Mouse (Mus musculus): ENCODE data around the gene Gm10447. TPM values are rescaled to one million over a fixed set of nuclear protein-coding genes. Genes with fewer than 3 reads are reported as not detected.
"Not testable (repeated sequence)": the region's sequence is repeated elsewhere in the genome, so short reads cannot be mapped to it uniquely, and the experiment has no call there.

Gm10447 gene
- polyA plus RNA-seq, 1 experiment from 2014 or later, result 0.19 TPM

DNA sequence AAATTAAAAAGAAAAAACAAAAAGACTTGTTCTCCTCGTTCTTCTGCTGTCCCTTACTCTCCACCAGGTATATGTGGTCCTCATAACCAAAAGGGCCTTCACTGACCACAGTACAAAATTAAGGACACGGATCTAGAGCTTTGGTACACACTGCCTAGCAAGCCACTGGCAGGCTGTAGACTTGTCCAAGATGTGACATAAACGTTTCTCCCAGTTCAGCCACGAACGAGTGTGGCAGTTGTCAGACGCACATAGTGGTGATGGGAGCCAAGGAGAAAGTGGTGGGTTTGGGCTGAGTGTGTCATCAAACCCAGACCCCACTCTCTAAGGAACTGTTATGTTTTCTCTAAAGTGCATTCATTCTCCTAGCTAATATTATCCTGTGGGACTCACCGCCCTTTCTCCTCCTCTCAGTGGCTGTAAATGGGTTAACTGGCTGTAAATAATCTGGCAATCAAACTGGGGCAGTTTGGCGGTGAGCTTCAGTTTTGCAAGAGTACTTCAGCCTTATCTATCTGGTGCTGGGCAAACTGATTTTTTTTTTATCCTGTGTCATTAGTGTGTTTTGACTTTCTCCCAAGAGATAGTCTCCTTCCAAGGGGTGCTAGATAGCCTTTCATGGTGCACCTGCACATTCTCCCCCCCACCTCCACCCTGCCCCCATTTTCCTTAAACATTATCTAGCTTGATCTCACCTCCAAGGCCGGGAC, 25.4 kb downstream of the Gm10447 start:
- H3K27me3 ChIP-seq (replicated peaks), result no peaks in the 10 kb centered on the region
- H3K4me2 ChIP-seq, result peak overlapping the region; percentile 70
- H3K36me3 ChIP-seq, result peaks cover 7% of the 10 kb centered on the region; the same call in 1 of the 2 replicates
- WGBS, result 11% methylated on average over 9 of the region's 9 CpGs
- no peak overlapping the region for H3K9ac ChIP-seq
- peak overlapping the region; percentile 67 for H3K27ac ChIP-seq
- ATAC-seq (ENCODE audit: insufficient read depth, low FRiP score, low read depth), result peak; percentile 31
- peak overlapping the region; percentile 80 for H3K4me3 ChIP-seq (replicated peaks)
- H3K9me3 ChIP-seq, result no peaks in the 10 kb centered on the region
- H3K4me1 ChIP-seq, result peaks cover 8% of the 10 kb centered on the region; the same call in 1 of the 2 replicates

DNA sequence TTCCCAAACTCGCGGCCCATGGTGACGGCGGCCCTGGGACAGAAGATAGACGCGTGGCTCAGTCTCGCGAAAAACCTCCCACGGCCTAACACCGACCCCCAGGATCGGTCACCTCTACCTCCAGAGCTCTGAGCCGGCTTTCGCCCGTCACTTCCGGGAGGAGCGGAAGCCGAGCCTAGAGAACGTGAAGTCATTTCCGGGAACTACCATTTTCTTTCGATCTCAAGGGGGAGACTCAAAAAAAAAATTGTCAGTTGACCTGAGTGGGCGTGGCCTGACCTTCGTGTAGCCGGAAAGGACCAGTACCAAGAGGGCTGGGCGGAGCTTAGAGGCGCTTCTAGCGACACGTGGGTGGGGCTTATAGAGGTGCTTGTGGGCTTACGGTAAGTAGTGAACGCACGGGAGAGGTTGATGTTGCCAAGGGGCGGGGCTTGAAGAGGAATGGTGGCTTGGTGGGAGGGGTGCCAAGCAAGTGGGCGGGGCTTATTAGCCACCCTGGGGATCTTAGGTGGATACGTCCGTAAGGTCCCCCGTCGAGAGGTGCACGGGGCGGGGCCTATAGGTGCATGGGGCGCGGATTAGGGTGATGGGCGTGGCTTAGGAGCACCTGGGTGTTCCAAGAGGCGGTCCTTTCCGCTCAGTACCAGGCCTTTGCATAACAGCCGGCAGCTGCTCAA, 26.1 kb downstream of the Gm10447 start, which contains the start of the genes Uqcrq and Gdf9:
Gene Uqcrq (minus strand): TSS at position 162 of the 677 bp plus-strand sequence.
Gene Gdf9 (plus strand): TSS at position 354 of the 677 bp plus-strand sequence.
- peak; percentile 93 for ATAC-seq (ENCODE audit: insufficient read depth, low FRiP score, low read depth)
- H3K27me3 ChIP-seq (replicated peaks), result no peaks in the 10 kb centered on the region
- peak within 1 kb of the TSS; percentile 70 for H3K4me2 ChIP-seq
- peak within 1 kb of the TSS; percentile 67 for H3K27ac ChIP-seq
- H3K9ac ChIP-seq, result peak within 1 kb of the TSS; percentile 72
- H3K36me3 ChIP-seq, result peaks cover 7% of the 10 kb centered on the region; the same call in 1 of the 2 replicates
- peaks cover 8% of the 10 kb centered on the region; the same call in 1 of the 2 replicates for H3K4me1 ChIP-seq
- H3K4me3 ChIP-seq (replicated peaks), result peak within 1 kb of the TSS; percentile 80
- H3K9me3 ChIP-seq, result no peaks in the 10 kb centered on the region
- WGBS, result 0% methylated on average over 44 of the region's 44 CpGs

DNA sequence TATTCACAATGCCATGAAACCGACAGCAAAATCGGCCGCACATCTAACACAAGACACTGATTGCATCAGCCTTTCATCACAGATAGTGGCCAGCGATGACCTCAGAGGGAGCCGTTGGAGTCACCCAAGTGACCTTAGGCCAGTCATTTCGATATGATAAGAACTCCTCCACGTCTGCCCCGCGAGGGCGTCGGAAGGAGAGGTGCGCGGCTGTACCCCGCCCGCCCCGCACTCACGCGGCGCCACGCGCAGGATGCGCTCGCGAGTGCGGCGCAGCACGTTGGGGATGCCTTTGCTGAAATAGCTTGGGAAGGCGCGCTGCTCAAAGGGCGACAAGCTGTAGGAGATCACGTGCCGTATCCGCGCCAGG, 26.6 kb downstream of the Gm10447 start:
- Histone ChIP-seq H3K27ac (peak overlapping the region; percentile 67), H3K36me3 (peaks cover 7% of the 10 kb centered on the region; the same call in 1 of the 2 replicates), H3K4me2 (peak overlapping the region; percentile 70), H3K9me3 (no peaks in the 10 kb centered on the region), H3K9ac (peak overlapping the region; percentile 72), H3K4me3 (replicated peaks) (peak overlapping the region; percentile 80), H3K27me3 (replicated peaks) (no peaks in the 10 kb centered on the region), H3K4me1 (peaks cover 8% of the 10 kb centered on the region; the same call in 1 of the 2 replicates)
- WGBS, result under 1% methylated on average over 34 of the region's 34 CpGs
- peak; percentile 8; the same call in 1 of the 2 replicates for ATAC-seq (ENCODE audit: insufficient read depth, low FRiP score, low read depth)

DNA sequence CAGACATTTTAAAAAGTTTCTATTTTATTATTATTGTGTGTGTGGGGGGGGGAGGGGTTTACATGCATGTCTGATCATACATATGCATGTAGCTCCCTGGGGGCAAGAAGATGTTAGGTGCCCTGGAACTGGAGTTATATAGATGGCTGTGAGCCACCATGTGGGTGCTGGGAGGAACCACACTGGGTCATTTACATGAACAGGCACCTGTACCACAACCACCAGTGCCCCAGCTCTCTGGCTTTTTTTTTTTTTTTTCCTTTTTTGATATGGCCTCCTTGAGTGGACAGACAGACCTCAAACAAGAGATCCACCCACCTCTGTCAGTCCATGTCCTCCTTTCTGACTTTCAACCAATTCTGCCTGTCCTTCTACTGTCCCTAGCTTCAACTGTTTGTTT, 27.7 kb downstream of the Gm10447 start:
- no peak overlapping the region for H3K9ac ChIP-seq
- peak overlapping the region; percentile 70 for H3K4me2 ChIP-seq
- H3K4me3 ChIP-seq (replicated peaks), result peak overlapping the region; percentile 80; the same call in 1 of the 2 replicates

DNA sequence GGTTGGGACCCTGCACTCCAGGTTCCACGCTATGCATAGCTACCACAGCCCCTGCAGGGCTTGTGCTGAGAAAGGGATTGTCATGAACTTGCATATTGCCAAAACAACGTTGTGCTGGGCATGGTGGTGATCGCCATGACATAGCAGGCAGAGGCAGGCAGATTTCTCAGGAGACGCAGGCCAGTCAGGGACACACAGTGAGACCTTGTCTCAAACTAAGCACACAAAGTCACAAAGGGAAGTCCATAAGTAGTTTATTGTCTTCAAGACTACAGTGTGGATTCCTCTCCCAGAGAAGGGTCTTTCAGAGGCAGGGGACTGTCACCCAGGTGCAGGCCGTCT, 28.2 kb downstream of the Gm10447 start:
- 95% methylated on average over 5 of the region's 5 CpGs for WGBS
- H3K4me1 ChIP-seq, result peaks cover 8% of the 10 kb centered on the region; the same call in 1 of the 2 replicates
- no peak for ATAC-seq (ENCODE audit: insufficient read depth, low FRiP score, low read depth)
- no peaks in the 10 kb centered on the region for H3K27me3 ChIP-seq (replicated peaks)
- H3K9ac ChIP-seq, result no peak overlapping the region
- H3K9me3 ChIP-seq, result no peaks in the 10 kb centered on the region
- no peak overlapping the region for H3K4me3 ChIP-seq (replicated peaks)
- no peak overlapping the region for H3K27ac ChIP-seq
- H3K4me2 ChIP-seq, result no peak overlapping the region
- peaks cover 7% of the 10 kb centered on the region; the same call in 1 of the 2 replicates for H3K36me3 ChIP-seq

More for the DNA sequence above, 27.7 kb downstream of the Gm10447 start:
- Histone ChIP-seq H3K4me1 (peaks cover 8% of the 10 kb centered on the region; the same call in 1 of the 2 replicates), H3K9me3 (no peaks in the 10 kb centered on the region), H3K36me3 (peaks cover 7% of the 10 kb centered on the region; the same call in 1 of the 2 replicates), H3K27me3 (replicated peaks) (no peaks in the 10 kb centered on the region), H3K27ac (no peak overlapping the region)
- ATAC-seq (ENCODE audit: insufficient read depth, low FRiP score, low read depth), result no peak

DNA sequence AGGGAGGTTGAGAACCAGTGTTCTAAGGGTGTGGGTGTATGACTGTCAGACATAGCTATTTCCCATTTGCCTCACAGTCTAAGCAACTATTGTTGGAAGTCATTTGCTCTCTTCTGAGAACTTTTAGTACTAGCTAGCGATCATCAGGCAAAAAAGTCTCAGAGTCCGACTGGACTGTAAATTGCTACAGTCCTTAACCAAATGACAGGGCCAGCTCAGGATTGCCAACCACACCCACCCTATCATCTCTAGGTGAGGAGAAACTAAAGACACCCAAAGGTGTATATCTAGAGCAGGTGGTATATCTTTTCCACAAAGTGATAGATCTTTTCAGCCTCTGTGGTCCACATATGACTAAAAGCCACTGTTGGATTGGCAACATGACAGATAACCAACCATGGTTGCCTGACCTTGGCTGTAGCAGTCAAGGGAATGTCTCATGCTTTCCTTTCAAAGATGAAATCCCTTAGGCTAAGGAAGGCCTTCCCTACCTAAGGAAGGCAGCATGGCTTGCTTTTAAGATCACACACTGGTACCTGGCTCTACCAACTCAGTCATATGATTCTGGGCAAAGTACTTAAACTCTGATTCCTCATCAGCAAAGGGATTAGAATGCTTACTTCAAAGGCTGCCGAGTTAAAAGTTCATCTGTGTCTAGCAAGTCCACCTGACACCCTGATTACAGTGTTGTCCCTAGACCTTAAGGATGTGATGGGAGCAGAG, 28.8 kb downstream of the Gm10447 start:
- Histone ChIP-seq H3K27me3 (replicated peaks) (no peaks in the 10 kb centered on the region), H3K36me3 (peaks cover 7% of the 10 kb centered on the region; the same call in 1 of the 2 replicates), H3K4me3 (replicated peaks) (no peak overlapping the region), H3K9ac (no peak overlapping the region), H3K4me1 (peaks cover 8% of the 10 kb centered on the region; the same call in 1 of the 2 replicates), H3K9me3 (no peaks in the 10 kb centered on the region), H3K4me2 (no peak overlapping the region), H3K27ac (no peak overlapping the region)
- 90% methylated on average over 3 of the region's 3 CpGs for WGBS
- no peak for ATAC-seq (ENCODE audit: insufficient read depth, low FRiP score, low read depth)

DNA sequence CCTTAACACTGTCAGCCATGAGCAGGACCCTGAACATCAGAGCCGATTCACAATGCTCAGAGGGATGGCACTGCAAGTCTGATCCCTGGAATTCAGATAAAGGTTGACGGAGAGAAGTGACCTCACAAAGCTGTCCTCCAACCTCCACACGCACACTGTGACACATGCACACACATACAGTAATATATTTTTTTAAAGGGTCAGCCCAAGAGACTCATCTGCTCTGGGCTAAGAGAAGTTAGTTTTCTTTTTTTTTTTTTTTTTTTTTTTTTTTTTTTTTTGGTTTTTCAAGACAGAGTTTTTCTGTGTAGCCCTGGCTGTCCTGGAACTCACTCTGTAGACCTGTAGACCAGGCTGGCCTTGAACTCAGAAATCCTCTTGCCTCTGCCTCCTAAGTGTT, 30.0 kb downstream of the Gm10447 start:
- H3K4me1 ChIP-seq; H3K9me3 ChIP-seq; H3K4me3 ChIP-seq (replicated peaks); H3K36me3 ChIP-seq; ATAC-seq (ENCODE audit: insufficient read depth, low FRiP score, low read depth); H3K9ac ChIP-seq; H3K27me3 ChIP-seq (replicated peaks); H3K4me2 ChIP-seq; H3K27ac ChIP-seq: not testable (repeated sequence)
- 86% methylated on average over 3 of the region's 3 CpGs for WGBS

DNA sequence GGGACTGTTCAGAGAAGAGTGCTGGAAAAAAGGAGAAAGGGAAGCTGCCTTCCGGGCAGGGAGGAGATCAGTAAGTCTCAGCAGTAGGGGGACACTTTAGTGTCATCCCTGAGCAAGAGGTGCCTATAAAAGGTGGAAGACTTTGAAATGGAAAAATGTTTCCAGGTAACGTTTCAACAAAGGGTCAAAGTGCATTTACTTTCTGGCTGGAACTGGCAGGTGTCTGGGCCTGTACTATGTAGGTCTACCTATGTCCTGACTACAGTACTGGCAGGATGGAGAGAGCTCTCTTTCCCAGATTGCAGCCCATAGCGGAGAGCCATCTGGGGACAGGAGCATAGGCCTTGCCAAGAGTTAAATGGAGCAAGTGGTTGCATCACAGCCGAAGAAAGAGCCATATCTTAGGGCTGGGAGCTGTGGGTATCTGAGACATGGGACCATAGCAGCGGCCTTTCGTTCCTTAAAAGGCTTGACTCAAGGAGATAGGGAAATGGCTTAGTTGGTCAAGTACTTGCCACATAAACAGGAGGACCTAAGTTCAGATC, 31.1 kb downstream of the Gm10447 start:
- Histone ChIP-seq H3K27me3 (replicated peaks) (no peaks in the 10 kb centered on the region), H3K9ac (no peak overlapping the region), H3K4me1 (peaks cover 8% of the 10 kb centered on the region; the same call in 1 of the 2 replicates), H3K36me3 (peaks cover 10% of the 10 kb centered on the region; the same call in 1 of the 2 replicates), H3K4me3 (replicated peaks) (no peak overlapping the region), H3K9me3 (no peaks in the 10 kb centered on the region), H3K4me2 (no peak overlapping the region), H3K27ac (no peak overlapping the region)
- no peak for ATAC-seq (ENCODE audit: insufficient read depth, low FRiP score, low read depth)
- 87% methylated on average over 6 of the region's 6 CpGs for WGBS

DNA sequence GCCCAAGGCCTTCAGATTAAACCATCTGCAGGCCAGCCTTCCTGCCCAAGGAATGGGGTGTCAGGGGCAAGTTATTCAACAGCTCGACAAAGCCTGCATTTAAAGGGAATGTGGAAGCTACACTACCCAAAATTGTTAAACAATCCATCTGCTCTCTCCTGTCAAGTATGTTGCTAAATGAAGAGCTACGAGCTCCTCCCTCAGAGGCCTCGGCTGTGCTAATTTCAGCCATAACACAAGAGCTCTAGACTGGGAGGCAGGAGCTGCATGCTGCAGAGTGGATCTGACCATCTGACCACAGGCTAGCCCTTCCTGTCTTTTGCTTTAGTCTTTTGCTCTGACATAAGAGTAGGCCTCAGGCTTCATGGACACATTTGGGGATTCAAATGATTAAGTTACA, 31.7 kb downstream of the Gm10447 start:
- no peak for ATAC-seq (ENCODE audit: insufficient read depth, low FRiP score, low read depth)
- H3K27me3 ChIP-seq (replicated peaks), result no peaks in the 10 kb centered on the region
- H3K4me2 ChIP-seq, result no peak overlapping the region
- no peak overlapping the region for H3K9ac ChIP-seq
- no peaks in the 10 kb centered on the region for H3K9me3 ChIP-seq
- H3K4me3 ChIP-seq (replicated peaks), result no peak overlapping the region
- H3K27ac ChIP-seq, result no peak overlapping the region
- H3K4me1 ChIP-seq, result peaks cover 8% of the 10 kb centered on the region; the same call in 1 of the 2 replicates
- peaks cover 10% of the 10 kb centered on the region; the same call in 1 of the 2 replicates for H3K36me3 ChIP-seq
- 33% methylated on average over 3 of the region's 3 CpGs for WGBS

DNA sequence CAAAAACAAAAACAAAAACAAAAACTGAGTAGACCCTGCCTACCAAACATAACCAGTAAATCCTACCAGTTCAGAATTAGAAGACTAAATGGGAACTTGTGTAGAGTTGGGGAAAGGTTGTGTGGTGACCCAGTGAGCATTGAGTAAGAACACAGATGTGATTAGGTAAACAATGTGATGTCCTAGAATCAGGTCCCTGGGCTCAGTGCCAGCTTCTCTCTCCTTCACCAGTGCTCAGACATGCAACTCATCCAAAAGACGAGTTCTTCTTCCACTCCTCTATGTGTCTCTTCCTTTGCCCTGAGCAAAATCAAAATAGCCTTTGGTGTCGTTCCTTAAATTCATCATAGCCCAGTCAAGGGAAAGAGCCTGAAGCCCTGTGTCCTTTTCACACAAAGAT, 32.1 kb downstream of the Gm10447 start:
- H3K36me3 ChIP-seq, result peaks cover 13% of the 10 kb centered on the region
- no peak overlapping the region for H3K4me2 ChIP-seq
- 49% methylated on average over 2 of the region's 2 CpGs for WGBS
- ATAC-seq (ENCODE audit: insufficient read depth, low FRiP score, low read depth), result no peak
- no peak overlapping the region for H3K9ac ChIP-seq
- H3K4me1 ChIP-seq, result peaks cover 5% of the 10 kb centered on the region; the same call in 1 of the 2 replicates
- no peaks in the 10 kb centered on the region for H3K9me3 ChIP-seq
- no peak overlapping the region for H3K27ac ChIP-seq
- no peaks in the 10 kb centered on the region for H3K27me3 ChIP-seq (replicated peaks)
- H3K4me3 ChIP-seq (replicated peaks), result no peak overlapping the region

DNA sequence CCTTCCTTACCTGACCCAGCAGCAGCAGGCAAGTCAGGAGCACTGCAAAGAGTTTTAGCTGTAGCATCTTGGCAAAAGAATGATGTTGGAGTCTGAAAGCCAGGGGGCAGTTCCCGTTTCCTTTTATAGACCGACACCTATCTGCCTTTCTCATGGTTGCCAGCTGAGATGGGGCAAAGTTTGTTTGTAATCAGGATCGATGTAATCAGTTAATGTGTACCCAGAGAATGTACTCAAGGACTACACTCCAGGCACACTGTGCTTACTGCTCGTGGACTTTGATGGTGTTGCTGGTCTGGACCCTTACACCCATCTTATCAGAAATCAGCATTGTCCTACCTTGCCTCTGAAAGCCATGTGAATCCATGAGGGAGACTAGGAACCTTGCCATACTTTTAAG, 33.9 kb downstream of the Gm10447 start, which contains the start of gene Leap2:
Gene Leap2 (minus strand): TSS at position 135 of the 400 bp plus-strand sequence.
- Histone ChIP-seq H3K36me3 (peaks cover 17% of the 10 kb centered on the region), H3K4me3 (replicated peaks) (no peak within 1 kb of the TSS), H3K9me3 (no peaks in the 10 kb centered on the region), H3K4me2 (no peak within 1 kb of the TSS), H3K9ac (no peak within 1 kb of the TSS), H3K27ac (no peak within 1 kb of the TSS), H3K4me1 (no peaks in the 10 kb centered on the region), H3K27me3 (replicated peaks) (no peaks in the 10 kb centered on the region)
- 73% methylated on average over 4 of the region's 4 CpGs for WGBS
- ATAC-seq (ENCODE audit: insufficient read depth, low FRiP score, low read depth), result peak; percentile 48; the same call in 1 of the 2 replicates

All from stomach, embryonic 15.5 days (tissue).